Mouse (Mus musculus): Measurements from ENCODE around the gene Nhsl1. TPM values are rescaled to one million over a fixed set of nuclear protein-coding genes. Genes with fewer than 3 reads are reported as not detected.

Gene Nhsl1
- total RNA-seq, 2 experiments from 2014 or later: 20.2 to 21.6 TPM

DNA sequence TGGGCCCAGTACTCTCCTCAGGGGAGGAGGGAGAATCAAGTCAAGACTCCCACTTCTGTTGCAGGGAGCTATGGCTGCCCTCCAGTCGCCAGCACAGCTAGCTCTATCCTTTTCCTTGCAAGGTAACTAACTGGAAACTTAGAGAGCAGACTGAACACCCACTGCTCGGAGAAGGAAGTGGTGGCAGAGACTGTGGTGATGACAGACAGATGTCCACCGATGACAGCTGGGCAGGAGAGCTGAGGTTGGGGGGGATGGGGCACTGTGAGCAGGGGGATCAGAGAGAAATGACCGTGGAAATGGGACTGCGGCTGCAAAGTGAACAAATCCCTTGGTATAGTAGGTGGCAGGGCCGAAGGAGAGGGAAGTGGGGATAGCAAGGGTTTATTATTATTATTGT, 73.5 kb downstream of the Nhsl1 start:
- intact Hi-C loops (cut with DNase I): loop anchor here (2.0 to 5.0 kb wide), 2 partner anchors 35 to 209 kb away; no protein-coding TSS in a partner anchor
- DNase-seq: no peak

DNA sequence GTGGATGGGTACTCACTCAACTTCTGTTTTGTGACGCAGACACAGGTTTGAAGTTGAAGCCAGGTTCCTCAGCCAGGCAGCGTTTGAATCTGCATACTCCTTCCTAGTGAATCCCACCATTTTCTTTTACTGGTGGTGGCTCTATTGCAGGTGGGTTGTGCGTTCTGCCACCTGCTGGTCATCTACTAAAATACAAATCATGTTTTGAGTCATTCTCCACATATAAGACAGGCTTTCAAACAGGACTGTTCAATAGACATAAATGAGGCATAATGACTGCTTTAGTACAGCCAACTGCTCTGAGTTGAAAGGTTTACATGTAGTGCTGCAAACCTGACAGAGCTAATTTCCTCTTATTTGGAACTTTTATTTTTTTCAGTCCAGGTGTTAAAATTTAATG, 75.0 kb downstream of the Nhsl1 start:
- intact Hi-C loops (cut with DNase I): loop anchor here (2.0 to 5.0 kb wide), 2 partner anchors 34 to 207 kb away; no protein-coding TSS in a partner anchor
- DNase-seq: no peak

DNA sequence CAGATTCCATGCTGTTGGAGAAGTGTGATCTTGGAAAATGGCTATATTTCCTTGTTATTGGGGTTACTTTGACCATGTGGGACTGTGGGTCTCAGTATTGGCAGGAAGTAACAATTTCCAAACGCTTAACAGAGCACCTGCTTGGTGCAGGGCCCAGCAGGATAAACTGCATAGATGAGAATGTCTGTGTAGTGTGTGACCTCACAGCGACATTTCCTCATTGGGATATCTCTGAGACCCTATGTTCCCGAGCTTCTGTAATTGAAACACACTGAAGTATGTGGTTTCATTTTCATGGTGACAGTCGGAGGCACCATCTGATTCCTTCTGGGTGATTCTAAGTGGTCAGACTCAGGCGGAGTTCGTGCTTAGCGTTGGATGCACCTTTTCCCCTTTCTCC, 75.5 kb downstream of the Nhsl1 start:
- intact Hi-C loops (cut with DNase I): loop anchor here (5.0 kb wide), 1 partner anchor 33 kb away; no protein-coding TSS in a partner anchor
- no peak for DNase-seq

DNA sequence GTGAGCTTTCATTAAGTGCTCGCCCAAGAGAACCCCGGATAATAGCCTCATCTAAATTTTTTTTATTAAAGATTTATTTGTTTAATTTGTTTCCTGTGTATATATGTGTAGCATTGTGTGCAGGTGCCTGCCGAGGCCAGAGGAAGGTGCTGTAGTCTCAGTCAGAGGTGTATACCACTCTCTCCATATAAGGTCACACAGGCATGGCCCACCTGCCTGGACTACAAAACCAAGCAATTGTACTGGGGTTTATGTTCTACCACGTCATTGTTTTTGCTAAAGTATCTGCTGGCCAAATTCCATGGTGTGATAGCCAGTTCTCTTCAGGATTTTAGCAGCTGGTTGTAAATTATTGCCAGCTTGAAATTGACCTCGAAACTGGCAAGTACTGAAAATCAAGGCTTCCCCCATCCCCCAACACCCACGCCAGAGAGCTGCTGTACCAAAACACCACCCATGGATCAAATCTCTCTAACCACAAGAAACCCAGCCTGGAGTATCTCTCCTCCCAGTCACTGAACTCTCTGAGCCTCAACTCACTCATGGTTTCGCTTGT, 81.4 kb downstream of the Nhsl1 start:
- DNase-seq: no peak
- intact Hi-C loops (cut with DNase I): no loop called here

DNA sequence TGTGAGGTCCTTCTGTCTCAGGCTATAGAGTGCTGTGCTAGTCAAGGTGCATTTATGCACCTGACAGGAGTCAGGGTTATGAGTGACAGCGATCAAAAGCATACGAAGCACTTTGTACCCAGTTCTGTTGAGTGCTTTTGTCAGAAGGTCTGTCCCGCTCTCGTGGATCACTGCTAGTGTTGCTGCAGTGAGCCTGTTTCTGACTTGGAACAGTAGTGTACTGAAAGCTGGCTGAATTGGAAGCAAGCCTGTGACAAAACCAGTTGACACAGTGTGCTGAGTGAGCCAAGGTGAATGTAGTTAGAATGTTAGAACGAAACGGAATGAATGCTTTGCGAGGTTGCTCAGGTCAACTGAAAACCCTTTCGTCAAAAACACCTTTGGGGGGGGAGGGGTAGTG, 82.2 kb downstream of the Nhsl1 start:
- peak in 1 of 2 experiments; percentile 43 for DNase-seq
- intact Hi-C loops (cut with DNase I): no loop called here

DNA sequence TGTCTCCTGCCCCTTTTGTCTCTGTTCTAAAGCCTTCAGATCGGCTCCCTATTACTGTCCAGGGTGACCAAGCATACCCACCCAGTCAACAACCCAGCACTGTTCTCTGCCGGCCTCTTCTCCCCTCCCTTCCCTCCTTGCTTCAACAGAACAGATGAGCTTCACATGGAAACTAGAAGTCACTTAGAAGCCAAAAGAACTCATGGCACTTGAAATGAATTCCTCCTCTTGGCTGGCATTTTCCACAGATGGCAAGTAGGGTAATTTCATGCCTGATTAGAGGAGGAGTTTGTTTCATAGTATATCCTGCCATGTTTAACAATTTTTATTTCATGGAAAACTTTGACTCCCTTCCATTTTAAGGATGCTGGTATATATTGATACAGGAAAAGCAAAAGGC, 85.2 kb downstream of the Nhsl1 start:
- intact Hi-C loops (cut with DNase I): no loop called here
- no peak for DNase-seq

DNA sequence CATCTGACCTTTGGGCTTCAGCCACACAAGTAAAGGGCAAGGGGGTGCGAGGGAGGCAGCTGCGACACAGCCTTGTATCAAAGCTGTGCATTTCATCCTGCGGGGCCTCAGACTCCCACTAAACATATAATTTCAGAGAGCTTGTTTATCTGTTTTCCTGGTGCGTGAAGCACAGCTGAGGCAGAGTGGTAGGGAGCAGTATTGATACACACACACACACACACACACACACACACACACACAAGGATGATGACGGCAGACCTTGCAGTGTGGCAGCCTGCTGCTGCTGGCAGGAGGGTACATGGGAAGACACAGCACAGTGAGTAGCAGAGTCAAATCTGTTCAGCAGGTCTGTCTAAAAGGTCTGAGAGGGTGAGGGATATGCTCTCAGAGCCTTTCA, 85.9 kb downstream of the Nhsl1 start:
- DNase-seq: no peak
- intact Hi-C loops (cut with DNase I): no loop called here

DNA sequence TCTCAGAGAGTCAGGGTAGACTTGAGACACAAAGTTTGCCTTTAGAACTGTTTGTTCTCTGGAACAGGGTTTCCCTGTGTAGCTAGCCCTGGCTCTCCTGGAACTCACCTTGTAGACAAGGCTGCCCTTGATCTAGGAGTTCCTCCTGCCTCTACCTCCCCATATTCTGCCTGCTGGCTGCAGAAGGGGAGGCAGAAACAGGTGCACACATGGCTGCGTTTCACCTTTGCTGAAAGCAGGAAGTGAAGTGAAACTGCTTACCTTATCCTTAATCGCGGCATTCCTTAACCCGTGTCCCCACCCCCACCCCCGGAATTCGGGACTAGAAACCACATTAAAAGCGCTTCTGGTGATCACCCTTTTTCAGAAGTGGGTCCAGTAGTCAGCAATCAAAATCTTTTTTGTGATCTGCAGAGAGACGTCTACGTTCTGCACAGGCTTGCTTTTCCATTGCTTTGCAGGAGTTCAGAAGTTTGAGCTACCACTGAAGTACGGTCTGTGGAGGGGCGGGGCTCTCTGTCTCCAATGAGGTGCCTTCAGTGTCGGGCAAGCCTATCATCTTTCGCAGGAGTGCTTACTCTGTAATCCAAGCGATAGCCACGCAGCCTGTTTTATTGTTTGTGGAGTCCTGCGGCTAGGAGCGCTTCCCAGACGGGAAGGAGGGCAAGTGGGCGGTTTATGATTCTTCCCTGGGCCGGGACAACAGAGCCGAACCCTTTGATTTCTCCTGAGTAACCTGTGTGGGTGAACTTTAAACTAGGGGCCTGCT, 88.5 kb downstream of the Nhsl1 start:
- intact Hi-C loops (cut with DNase I): no loop called here
- peak; percentile 71 to 79 for DNase-seq

DNA sequence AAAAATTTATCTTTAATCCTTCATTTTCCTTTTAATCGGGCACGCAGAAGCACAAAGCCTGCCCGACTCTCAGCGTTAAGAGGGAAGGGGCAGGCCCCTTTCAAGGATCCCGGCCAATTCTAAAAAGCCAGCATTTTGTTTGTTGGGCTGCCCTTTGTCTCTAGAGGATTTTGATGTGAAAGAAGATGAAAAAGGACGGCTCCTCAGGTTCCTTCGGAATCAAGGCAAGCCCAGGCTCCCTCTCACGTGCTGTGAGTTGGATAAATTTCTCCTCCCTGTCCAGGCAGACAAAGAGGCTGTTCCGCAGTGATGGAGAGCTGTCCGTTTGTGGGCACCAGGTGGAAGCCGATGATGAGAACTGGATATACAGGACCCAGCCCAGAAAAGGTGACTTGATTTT, 89.3 kb downstream of the Nhsl1 start:
- intact Hi-C loops (cut with DNase I): no loop called here

DNA sequence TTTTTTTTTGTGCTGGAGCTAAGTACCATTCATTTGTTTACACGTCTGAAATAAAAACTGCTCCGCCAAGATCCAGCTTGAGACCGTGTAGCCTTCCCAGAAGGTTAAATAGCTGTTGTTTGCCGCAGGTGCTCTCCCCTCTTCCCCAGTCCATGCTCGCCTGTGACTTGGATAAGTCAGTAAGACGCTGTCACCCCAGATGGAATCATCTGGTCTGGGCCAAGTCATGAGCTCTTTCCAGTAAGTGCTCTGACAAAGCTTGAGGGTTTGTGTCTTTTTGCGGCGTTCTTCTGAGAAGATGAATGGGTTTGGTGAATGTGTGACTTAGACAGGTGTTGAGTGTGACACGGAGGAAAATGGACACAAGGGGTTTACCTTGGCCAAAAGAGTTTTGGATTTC, 89.8 kb downstream of the Nhsl1 start:
- DNase-seq: no peak
- intact Hi-C loops (cut with DNase I): no loop called here

More for the DNA sequence above, 89.3 kb downstream of the Nhsl1 start:
- no peak for DNase-seq

DNA sequence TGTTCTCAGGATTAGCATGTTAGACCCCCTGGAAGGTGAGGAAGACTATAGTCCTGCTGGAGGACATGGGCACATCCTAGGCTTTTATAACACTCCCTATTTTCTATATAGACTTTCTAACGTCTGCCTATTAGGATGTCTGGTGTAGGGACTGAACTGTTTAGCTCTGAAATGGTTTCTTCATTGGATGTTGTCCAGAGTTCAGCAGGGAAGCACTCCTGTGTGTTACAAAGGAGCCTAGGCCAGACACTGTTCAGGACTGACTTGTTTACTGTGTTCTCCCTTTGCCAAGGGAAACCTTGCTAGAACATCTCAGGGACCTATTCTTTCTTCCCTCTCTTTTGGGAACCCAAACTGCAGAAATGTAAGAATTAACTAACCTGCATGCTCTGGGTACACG, 90.3 kb downstream of the Nhsl1 start:
- DNase-seq: no peak
- intact Hi-C loops (cut with DNase I): no loop called here

DNA sequence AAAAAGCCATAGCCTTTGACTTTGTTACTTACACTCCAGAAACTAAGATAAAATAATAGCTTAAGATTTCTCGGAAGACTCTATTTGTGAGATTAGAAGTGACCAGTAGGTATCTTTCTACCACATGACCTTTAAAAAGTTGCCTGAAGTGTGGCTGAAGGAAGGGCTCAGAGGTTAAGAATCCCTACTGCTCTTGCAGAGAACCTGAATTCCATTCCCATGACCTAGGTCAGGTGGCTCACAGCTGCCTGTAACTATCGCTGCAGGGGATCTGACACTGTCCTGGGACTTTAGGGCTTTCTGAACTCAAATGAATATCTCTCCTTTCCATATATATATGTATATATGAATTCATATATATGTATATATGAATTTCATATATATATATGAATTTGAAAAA, 92.5 kb downstream of the Nhsl1 start:
- no peak for DNase-seq
- intact Hi-C loops (cut with DNase I): no loop called here

DNA sequence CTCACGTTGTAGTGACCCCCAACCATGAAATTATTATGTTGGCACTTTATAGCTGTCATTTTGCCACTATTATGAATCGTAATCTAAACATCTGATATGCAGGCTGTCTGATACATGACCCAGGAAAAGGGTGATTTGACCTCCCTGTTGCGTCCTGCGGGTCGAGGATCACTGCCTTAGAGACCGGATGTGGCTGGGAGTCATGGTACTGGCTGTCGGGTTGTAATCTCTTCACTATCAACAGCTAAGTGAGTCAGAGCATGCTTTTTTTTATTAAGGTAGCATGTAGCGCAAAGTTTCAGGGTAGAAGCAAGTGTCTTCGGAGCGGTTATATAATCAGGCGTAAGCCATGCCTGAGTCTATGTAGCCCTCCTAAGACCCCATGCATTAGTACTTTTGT, 97.2 kb downstream of the Nhsl1 start:
- intact Hi-C loops (cut with DNase I): no loop called here
- no peak for DNase-seq

DNA sequence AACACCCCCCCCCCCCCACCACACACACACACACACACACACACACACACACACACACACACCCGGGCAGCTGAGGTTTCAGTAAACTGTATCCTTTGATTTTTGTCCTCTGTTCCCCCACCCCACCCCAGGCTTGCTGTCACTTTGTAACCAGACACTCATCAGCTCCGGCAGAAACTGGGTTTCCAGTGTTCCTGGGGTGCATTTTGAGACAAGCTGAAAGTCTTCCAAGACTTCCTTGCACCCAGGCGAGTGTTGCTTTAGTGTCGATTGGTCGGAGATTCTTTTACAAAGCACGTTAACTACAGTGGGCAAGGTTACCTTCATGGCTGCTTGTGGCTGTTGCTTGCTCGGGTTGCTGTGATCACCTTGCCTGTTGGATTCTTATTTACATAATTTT, 99.4 kb downstream of the Nhsl1 start:
- intact Hi-C loops (cut with DNase I): no loop called here
- DNase-seq: no peak

DNA sequence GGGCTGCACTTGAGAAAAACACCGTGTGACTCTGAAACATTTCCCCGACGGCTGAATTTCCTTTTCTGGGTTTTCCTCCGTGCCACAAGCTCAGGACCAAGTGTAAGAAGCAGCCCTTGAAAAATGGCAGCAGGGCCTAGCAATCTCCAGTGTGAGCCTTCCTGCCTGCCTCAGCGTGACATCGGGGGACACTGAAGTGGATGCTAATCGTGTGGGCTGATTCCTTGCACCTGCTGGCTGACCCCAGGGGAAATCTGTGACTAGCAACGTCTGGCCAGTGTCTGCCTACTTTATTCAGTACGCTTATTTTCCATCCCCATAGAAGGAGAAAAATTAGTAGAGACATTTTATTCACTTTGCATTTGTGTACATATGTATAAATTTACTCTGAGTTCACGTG, 100.7 kb downstream of the Nhsl1 start:
- intact Hi-C loops (cut with DNase I): no loop called here
- DNase-seq: no peak

DNA sequence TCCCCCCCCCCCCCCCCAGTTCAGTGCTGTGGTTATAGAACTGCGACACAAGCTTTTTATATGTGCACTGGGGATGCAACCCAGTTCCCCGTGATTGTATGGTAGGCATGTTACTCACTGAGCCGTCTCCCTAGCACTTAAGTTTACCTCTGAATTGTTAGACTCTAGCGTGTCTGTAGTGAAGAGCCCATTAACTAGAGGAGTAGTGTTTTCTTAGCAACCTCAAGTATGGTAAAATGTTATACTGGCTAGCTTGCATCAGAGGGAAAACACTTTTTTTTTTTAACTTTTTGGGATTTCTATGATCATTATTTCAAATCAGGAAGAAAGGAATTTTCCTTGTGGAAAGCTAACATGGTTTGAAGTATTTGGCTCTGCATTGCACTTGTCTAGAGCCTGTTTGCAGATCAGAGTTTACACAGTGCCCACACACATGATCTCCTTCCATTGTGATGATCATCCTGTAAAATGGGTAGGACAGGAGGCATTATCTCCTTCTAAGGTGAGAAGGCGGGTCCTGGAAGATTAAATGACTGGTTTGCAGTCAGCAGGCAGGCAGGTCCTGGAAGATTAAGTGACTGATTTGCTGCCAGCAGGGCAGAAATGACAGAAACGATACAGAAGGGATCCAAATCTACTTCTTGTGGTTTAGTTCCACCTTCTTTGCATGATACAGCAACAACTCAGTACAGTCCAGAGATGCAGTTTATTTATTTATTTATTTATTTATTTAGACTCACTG, 101.6 kb downstream of the Nhsl1 start:
- no peak for DNase-seq
- intact Hi-C loops (cut with DNase I): no loop called here

DNA sequence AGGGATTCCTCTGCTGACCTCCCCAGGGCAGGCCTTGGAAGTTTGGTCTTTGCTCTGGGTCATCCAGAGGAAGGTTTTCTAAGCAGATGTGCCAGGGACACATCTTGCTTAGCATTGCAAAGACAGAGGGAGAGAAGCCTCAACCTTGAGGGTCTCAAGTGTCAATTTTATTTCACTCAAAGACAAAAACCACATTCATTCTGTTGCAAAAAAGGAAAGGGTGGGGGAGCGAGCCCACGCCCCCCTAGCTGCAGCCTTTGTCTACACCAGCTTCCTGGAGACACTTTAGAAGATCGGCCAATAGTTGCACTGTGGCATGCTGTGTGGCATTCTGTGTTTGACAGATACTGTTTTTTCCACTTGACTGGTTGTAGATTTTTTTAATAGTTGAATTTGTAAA, 104.2 kb downstream of the Nhsl1 start:
- no peak for DNase-seq
- intact Hi-C loops (cut with DNase I): no loop called here

DNA sequence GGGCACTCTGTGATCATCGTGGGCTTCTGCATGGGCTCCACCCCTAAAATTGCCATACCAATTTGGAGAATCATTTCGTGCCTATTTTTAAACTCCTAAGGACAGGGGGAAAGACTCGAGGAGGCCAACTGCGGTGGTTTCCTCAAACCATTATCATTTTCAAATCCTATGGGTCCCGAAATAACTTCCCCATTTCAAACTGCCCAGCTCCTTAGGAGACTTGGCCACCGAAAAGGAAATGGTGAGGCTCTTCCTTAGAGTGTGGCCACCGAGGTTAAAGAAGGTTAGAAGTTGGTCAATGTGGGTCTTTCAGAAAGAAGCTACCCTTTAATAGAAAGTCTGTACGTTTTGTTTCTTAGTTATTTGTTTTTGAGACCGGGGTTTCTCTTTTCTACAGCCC, 104.8 kb downstream of the Nhsl1 start:
- no peak for DNase-seq
- intact Hi-C loops (cut with DNase I): no loop called here

DNA sequence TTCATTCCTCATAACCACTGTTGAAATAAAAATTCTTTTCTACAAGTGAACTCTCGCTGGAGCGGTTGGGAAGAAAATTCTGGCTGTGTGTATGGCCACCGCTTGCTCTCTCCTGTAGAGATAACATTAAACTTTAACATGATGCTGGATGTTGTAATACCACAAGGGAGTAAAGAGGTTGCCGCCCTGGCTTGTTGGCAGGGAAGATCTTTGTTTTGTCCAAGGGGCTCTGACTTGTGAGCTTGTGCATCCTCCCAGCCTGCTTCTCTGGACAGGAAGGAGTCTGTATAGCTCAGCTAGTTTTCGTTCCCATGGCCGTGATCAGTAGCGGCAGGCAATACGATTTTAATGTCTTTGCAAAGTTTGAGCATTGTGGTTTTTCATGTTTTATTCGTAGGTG, 109.1 kb downstream of the Nhsl1 start:
- DNase-seq: peak in 1 of 2 experiments; percentile 50
- intact Hi-C loops (cut with DNase I): loop anchor here (5.0 kb wide), 1 partner anchor 36 kb away; no protein-coding TSS in a partner anchor

DNA sequence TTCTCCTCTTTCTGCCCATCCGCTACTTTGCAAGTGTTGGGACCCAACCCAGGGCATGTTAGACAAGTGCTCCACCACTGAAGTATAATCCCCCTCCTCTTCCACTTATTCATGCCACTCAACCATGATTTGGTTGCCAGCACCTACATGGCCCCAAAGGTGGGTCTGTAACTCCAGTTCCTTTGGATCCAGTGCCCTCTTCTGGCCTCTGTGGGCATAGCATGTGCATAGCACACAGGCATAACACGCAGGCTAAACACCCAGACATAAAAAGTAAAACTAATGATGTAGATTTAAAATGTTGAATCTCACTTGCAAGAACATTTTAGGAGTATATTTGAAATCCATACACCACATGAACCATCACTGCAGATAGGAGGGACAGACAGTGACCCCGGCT, 110.7 kb downstream of the Nhsl1 start:
- intact Hi-C loops (cut with DNase I): loop anchor here (5.0 kb wide), 1 partner anchor 37 kb away; no protein-coding TSS in a partner anchor
- DNase-seq: no peak

DNA sequence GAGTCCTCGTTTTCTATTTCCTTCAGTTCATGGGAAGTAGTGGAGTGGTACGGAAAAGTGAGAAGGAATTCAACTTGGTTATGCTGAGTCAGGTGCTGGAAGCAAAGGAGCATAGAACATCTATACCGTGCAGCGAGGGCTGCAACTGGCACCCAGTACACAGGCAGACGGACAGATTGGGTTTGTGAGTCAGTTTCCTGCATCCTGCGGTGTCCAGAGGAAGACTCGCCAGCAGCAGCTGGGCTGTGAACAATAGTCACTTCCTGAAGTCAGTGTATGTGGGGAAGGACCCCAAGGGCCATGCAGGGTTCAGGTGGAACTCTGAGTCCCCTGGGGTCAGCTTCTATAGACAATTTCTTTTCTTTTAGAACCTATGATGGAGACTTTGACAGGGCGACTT, 111.4 kb downstream of the Nhsl1 start:
- intact Hi-C loops (cut with DNase I): no loop called here
- DNase-seq: peak; percentile 26 to 35
